Mouse (Mus musculus) left cerebral cortex, adult 11 months (tissue): ENCODE data around the gene Lrmda.
"Not testable (repeated sequence)": the region's sequence is repeated elsewhere in the genome, so short reads cannot be mapped to it uniquely, and the experiment has no call there.

Experiments
- DNase-seq: peaks from one replicate; pipeline ENCODE4 v3.0.0; 2022; ENCODE audit warnings: low spot score

Gene Lrmda

DNA sequence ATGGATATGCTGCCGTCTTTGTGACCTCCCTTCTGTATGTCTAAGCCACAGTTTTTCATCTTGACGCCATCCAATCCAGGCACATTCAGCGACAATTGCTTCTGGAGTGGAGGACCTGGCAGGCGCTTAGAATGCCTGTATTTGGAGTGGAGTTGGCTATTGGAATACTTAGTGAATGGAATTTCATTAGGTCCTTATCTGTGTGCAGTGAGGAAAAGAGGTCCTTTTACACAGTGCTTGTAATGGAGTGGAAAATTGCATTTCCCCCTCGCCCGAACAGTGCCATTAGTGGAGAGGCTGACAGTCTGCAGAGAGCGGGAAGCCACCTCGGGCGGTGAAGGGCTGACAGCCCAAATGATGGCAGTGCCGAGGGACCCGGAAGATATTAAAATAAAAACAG is 719.1 kb downstream of the Lrmda start:
- DNase-seq = no peak

DNA sequence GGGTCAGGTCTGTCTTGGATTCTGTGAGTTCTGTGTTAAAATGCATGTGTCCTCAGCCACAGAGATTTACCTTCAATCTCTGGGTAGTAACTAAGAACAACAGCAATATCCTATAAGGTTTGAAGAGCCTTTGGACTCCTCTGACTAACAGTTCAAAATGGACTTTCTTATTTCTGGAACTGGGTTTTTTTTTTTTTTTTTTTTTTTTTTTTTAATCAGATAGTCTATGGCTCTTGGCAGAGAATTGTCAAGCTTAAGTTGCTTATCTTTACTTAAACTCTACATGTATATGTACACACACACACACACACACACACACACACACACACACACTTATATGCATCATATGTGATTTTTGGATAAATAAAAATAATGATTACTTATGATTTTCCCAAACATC is 723.0 kb downstream of the Lrmda start:
- DNase-seq = no peak

DNA sequence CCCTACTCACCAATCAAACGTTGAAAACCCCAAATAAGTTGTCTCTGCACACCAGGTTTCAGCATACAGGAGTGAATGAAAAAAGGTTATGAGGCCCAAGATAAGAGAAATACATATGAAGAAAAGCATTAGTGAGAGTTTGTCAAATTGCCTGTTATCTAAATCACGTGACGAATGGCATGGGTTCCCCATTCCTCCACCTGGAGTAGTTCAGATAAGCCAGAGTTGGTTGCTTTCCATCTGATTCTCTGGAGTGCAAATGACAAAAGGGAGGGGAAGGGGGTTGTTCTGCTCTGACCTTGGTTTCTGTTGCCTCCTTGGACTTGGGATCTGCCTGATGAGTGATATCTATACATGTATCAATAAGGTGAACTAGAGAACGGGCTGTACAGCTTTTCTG is 723.8 kb downstream of the Lrmda start:
- DNase-seq = no peak

DNA sequence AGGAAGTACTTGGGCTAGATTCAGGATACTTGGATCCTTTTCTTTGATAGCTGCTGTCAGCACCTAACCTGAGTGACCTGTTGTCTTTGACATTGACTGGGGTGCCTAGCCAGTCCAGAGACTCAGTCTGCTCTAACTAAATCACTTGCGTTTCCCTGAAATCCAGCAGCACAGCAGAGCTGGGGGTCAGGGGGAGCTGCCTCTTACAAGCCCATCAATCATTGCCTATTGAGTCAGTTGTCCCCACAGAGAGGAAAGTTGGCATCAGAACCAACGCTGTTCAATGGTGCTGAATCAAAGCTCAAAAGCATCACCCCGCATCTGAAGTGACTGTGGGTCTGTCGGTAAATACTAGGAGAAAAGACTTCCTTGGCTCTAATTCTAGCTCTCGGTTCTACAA is 725.2 kb downstream of the Lrmda start:
- DNase-seq = no peak

DNA sequence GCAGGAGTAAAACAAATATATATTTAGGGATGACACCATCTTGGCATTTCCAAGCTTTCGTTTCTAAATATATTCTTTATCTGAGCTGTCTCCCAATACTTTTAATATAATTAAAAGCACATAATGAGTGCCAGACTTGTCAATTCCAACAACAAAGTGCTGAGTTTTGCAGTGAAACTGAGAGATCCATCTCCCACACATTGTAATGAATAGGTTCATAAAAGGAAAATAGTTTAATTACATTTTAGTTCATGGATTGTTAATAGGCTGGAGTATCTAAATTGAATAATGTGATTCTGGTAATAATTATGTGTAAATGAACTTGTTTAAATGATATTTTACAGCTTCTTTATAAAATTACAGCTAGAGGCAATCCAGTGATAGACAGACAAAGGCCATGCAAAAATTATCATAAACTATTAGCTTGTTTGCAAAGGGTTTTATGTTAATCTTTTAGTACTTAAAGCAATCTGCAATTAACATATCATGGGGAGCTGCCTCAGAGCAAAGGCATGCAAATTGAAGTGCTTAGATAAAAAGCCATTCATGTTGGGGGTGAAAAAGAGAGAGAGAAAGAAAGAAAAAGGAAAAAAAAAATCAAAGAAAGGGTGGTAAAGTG is 725.9 kb downstream of the Lrmda start:
- DNase-seq = no peak

DNA sequence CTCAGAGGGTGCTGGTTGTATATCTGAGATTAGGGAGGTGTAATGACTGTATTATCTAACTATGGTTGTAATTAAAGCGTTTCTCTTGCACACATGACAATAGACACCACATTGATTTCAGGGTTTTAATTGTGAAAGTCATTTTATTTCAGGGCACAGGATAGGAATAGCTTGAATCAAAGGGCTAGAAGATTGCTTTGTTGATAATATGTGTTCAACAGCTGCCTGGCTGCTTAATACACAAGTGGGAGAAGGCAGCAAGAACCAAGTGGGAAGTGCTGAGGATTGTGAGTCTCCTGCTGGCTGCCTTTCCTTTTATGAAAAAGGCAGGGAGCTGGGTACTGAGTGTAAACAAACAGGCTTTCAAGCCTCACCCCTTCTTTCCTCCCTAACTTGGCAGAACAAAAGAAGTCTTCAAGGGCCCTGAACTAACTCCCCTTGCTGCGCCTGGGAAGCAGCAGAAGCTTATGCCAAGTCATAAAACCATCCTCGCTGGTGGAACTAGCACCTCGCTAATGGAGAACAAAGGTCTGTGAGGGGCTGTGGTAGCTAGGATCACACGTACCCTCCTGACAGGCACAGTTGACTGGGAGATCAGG is 726.5 kb downstream of the Lrmda start:
- DNase-seq = no peak

DNA sequence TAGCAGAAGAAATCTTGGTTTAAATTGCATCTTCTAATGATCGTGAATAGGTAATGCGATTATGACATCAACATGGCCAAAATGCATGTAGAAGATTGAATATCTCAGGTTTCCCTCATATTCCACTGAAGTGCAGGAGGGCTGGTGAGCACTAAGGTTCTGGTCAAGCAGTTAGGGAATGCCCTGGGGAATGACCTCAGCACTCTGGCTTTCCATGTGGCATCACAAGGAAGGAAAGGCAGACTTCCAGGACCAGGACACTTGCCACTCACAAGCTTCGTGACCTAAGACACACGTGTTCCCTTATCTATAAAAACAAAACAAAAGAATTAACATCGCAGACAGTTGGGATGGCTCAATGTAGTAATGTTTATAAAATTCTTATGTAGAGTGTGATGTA is 728.3 kb downstream of the Lrmda start:
- no peak for DNase-seq

DNA sequence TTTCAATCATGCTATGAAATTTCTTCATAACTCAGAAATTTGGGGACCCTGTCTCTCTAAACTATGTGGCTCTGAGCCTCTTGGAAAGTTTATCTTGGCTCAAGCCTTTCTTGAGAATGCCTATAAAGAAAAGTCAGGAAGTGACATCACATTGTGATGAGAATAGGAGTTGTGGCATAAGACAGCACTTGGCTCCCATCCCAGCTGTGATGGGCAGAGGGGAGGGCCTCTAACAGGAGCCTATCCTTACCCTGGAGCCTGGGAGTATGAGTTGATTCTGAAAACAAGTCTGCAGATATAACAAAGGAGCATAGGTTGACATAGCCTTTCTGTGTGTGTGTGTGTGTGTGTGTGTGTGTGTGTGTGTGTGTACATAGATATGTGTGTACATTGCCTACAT is 730.9 kb downstream of the Lrmda start:
- no peak for DNase-seq

DNA sequence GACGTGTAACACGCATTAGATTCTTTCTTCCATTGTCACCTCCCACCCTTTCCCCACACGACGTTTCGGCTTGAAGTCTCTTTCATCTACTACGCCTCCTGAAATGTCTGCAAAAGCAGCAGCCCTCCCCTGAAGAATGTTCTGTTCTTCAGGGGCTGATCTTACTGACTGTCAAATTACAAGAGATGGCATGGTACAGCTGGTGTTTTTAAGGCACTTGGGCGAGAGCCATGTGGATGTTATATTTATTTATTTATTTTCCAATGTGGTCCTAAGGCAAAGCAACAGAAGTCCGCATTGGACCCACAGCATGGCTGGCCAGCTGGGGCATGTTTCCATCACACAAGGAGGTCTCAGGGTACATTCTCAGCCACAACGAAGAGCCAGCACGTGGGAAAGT is 731.8 kb downstream of the Lrmda start:
- DNase-seq = peak; percentile 47

DNA sequence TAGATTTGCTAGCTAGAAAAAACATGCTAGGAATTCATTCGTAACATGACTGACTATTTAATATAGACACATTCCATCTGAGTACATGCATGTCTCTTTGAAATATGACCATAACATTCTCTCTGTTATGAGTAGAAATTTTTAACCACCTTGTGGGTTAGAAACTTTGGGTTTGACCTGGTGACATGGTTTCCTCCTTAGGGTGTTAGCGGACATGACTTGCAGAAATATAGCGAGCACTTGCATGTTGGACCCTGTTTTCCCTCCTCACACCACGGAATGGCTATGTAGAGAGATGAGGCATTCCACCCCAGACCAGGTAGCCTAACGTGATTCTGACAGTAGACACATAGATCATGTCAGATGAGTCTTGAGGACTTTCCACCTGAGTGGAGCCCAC is 735.1 kb downstream of the Lrmda start:
- no peak for DNase-seq

DNA sequence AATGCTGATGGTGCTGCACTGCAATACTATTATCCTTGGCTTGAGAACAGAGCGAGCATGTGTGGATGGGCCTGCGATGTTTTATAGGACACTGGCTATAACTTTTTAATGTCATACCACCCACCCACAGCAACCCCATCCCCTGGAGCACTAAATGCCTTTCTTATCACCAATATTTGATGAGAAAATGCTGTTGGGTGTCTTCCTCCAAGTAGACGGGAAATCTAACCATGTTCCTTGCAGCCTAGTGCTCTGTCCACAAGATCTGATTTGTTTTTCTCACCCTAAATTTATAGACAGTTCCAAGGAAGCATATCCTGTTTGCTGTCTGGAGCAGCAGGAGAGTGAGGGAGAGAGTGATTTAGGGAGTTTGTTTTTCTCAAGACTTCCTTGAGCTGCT is 738.0 kb downstream of the Lrmda start:
- no peak for DNase-seq

DNA sequence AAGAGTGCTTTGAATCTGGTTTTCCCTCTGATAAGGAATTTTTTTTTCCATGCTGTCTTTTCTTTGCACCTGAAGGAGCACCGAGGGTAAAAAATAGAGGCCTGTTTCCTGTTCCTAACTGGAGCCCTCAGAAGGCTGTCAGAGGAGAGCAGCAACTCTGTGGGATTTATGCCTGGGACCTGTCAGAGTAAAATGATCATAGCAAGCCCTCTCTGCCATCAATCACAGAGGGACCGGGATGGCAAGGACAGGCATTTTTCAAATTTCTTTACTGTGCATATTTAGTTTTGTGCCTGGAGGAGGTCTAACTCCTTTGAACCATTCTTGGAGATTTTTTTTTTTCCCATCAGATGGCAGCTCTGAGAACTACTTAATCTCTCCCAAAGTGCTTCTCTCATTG is 739.7 kb downstream of the Lrmda start:
- no peak for DNase-seq

DNA sequence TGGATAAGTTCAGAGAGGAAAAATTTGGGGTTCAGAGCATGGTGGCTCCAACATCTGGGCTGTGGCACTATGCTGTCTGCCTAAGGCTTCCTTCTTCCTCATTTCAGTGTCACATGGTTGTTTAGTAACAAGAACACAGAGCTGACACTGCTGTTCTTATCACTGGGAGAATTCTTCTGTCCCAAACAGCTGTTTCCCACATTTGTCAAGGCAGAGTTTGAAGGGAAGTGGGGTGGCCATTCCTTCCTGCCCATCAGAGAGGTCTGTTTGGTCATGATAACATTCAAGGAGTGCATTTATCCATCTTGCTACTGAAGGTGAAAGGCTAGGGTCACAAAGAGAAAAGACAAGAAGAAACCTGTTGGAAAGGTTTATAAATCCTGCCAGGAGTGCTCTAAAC is 740.2 kb downstream of the Lrmda start:
- no peak for DNase-seq

DNA sequence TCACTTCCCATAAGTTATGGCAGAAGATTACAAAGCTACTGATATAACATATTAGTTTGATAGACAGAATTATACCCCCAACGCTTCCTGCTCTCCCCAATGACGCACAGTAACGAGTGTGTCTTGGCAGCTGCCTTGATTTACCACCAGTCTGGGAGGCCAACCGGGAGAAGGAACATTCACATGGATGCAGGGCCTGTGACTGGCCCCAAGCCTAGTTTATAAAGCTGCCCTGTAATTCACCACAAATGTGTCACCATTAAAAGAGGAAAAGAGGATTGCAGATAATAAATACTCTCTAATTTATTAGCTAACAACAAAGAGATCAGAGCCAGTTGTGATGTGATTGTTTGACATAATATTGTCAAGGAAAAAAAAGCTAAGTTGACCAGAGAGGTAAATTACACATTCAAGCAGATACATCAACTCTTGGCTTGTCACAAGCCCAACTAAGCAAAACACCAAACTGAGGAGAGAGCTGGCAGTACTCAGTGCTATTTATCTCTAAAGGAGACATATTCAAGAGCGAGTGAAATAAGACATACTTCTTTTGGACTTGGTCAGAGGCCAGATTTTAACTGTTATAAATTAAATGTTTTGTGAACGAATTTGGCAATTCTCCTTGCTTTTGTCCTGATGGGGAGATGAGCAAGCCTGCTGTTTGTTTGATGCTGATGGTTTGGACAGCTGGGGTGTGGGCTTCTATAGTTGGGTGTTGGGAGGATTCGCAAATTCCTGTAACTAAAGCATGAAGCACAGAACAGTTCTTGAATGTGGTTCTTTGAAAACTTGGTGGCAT is 740.9 kb downstream of the Lrmda start:
- DNase-seq = no peak

DNA sequence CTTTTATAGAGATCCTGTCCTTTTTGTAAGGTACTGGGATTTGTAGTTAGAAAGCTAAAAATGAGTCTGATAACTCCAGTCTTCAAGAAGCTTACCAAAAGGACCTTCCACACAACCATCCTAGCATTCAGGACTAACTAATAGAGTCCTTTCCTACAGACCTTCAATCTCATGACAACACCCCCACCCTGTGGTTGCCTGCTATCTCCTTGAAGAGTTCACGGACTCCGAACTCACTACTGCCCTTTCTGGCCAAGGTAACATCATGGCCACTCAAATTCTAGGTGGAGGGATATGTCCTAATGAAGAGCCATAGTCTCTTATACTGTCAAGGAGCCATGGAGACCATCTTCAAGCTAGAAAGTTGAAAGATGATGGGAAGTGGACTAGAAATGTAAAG is 762.2 kb downstream of the Lrmda start:
- no peak for DNase-seq

DNA sequence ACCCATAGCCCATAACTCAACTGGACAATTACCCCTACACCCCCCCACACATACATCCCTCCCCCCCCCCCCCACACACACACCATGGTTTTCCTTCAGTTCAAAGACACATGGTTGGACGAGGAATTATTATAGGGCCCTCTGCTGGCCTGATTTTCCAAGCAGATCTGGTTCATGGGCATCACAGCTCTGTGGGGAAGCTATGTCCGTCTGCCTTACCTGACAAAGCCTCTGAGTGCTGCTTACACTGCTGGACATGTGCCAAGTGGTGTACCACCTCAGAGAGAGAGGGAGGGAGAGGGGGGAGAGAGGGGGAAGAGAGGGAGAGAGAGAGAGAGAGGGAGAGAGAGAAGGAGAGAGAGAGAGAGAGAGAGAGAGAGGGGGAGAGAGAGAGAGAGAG is 762.9 kb downstream of the Lrmda start:
- no peak for DNase-seq

DNA sequence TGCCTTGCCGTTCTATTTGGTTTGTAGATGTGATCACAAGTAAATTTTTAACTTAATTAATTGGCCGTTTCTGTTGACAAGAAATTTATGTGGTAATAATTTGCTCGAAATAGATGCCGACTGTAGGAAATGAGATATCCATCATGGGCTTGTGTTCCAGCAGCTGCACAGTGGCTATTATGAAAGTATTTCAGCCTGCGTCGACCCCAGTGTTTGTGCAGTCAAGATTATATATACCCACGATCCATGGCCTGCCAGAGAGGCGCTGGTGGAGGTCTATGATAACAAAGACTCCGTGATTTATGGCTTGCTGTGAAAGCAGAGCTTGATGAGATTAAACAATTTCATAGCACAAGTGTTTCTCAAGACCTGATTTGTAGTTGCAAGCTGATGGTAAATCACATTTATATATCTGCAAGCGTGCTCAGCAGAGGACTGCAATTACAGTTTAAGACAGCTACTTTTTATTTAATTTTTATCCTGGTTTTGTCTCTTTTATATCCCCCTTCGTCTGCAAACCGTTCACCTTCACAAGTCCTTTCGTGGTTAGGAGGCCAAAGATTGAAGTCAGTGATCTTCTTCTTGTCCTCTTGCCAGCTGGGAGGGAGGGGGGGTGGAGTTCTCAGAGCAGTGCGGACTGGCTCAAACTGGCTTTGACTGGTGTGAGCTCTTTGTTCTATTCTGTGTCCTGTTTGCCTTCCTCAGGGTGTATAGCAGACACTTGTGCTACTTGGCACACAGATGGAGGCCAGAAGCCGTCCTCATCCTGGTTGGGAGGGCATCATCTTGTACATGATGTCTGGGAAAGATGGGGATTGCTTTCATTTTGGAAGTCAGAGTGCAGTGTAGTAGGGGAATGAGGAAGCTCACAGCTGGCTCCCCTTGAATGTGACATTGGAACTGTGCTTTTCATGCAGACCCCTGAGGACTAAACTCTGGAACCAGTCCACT is 764.0 kb downstream of the Lrmda start:
- no peak for DNase-seq

DNA sequence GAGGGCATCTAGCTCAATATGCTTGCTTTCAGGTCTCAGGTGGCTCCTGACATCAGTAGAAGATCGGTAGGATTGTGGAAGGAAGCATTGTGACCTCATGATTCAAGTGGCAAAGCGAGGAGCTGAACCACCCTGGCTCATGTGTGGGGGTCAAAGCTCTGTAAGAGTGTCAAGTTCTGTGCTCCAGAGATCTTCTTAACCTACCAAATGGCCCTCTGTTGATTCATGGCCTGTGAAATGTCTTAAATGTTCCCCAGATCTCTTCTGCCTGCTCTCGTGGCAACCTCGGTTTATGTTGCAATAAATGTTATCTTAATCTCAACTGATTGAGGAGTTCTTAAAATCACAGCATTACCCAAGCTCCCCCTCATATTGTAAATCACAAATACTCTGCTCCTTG is 780.5 kb downstream of the Lrmda start:
- no peak for DNase-seq

DNA sequence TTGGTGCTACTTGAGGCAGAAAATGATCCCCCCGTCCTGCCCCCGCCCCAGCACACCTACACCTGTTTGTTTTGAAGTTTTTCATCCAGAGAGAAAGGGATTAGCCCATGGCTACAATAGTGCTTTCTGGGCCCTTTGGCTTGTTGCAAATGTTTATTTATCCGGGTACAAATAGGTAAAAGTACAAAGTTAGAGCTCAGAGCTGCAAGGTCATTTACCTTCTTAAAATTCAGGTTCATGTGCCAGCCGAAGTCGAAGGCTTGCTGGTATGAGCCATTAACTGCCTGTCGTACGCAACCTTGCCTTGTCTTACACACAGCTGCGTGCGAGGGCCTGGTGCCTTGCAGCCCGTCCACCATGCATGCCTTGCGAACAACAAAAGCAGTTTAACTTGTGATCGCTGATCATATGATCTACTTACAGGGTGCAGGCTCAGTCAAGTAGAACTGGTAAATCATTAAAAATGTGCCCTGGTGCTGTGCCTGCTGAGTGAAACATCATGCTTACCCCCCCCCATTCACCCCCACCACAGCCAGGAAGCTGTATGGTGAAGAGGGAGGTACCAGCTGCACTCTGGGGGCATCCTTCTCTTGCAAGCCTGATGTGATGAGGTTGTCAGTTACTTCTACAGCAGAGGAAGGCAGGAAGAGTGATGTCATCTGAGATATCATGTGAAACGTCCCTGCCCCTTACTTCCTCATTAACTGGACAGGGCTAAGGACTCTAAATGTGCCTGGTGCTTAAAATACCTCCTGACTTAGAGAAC is 781.5 kb downstream of the Lrmda start:
- no peak for DNase-seq

DNA sequence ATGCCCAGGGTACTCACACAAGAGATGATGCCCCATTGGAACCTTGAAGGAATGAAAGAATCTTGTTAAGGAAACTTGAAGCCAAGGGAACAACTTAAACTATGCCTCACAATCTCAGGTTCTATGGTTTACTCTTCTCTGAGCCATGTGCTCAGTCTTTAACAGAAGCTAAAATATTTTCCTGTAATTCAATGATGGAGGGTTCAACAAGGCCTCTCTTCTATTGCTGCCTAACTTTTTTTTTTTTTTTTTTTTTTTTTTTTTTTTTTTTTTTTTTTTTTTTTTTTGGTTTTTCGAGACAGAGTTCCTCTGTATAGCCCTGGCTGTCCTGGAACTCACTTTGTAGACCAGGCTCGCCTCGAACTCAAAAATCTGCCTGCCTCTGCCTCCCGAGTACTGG is 782.2 kb downstream of the Lrmda start:
- not testable (repeated sequence) for DNase-seq

DNA sequence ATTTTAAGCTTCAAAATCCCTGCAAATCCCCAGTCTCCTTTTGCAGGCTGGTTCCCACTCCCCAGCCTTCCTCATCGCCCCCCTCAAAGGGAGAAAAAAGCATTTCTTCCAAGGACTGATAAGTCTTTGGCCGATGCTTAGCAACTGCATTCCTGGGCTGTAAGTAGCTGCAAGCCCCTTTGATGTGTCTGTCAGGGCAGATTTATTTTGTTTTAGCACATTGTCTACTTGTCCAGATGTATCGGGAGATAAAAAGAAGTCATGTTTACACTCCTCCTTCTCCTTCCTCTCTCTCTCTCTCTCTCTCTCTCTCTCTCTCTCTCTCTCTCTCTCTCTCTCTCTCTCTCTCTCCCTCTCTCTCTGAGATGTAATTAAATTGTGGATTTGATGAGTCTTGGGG is 787.8 kb downstream of the Lrmda start:
- DNase-seq = no peak
